Mouse (Mus musculus): ENCODE data around the gene Etnk2. TPM values are rescaled to one million over a fixed set of nuclear protein-coding genes. Genes with fewer than 3 reads are reported as not detected.

Gene Etnk2
- polyA plus RNA-seq, 1 experiment from 2014 or later, result 39.5 TPM

GRCm38 (mm10) chr1:133366951-133367605 lies 3.7 kb downstream of the Etnk2 start:
- Histone ChIP-seq H3K4me1 (ENCODE audit: insufficient read depth) (peaks cover 25% of the 10 kb centered on the region), H3K9ac (replicated peaks) (0 out of 2 replicates have a peak overlapping the region, but pooled peaks have one; percentile 26), H3K4me2 (ENCODE audit: low read depth, low read length) (peak overlapping the region; percentile 76), H3K4me3 (ENCODE audit: low read depth, low read length) (no peak overlapping the region), H3K27me3 (ENCODE audit: insufficient read depth, low read length) (peaks cover 20% of the 10 kb centered on the region; the same call in 1 of the 2 replicates), H3K36me3 (replicated peaks; ENCODE audit: insufficient read depth, low read length) (no peaks in the 10 kb centered on the region), H3K27ac (ENCODE audit: low read depth) (peak overlapping the region; percentile 60), H3K9me3 (ENCODE audit: low read length) (no peaks in the 10 kb centered on the region)
- DNase-seq (no peak), ATAC-seq (peak; percentile 5; the same call in 1 of the 2 replicates)
- TF ChIP-seq EP300 (IDR thresholded peaks at IDR 0.05; ENCODE audit: low read depth) (no peak), CTCF (IDR thresholded peaks at IDR 0.05; ENCODE audit: low read depth) (no peak)
- WGBS (ENCODE audit: insufficient replicate concordance), result 39% methylated on average over 10 of the region's 10 CpGs

DNA sequence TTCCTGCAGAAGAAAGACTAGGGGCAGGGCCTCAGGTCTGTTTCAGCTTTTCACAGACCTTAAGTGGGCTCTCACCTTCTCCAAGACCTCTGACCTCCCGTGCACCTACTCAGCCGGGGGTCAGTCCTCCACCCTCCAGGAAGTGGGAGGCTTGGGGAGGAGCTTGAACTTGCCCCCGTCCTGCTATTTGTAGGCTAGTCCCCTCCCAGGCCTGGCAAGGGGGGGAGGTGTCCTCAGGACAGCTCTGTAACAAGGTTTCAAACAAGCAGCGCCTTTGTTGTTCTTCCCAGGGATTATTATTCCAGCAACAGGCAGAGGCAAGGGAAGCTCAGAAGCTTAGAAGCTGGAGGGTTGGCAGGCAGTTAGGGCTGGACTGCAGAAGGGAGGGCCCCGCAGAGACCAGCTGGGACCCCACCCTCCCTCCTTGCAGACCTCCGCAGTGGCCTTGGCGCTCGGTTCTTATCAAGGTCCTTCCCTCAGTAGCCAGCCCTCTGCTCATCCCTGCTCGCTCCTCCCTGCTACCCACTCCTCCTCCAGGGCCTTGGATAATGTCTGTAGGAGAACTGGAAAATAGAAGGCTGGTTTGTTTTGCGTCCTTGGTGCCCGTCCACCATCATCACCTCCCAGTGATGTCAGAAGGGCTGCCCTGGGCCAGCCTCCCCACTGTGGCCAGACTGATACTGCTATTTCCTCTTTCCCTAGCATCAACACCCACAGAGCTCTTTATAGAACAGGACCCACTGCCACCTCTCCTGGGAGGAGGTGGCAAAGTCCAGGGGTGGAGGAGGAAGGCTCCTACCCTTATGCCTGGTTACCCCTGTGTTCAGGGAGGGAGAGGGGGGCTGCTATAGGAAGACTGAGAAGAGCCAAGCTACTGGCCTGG lies 4.5 kb downstream of the Etnk2 start:
- Histone ChIP-seq H3K4me1 (ENCODE audit: insufficient read depth) (peaks cover 27% of the 10 kb centered on the region), H3K4me2 (ENCODE audit: low read depth, low read length) (peak overlapping the region; percentile 76), H3K27ac (ENCODE audit: low read depth) (peak overlapping the region; percentile 60), H3K27me3 (ENCODE audit: insufficient read depth, low read length) (peaks cover 20% of the 10 kb centered on the region; the same call in 1 of the 2 replicates), H3K9ac (replicated peaks) (peak overlapping the region; percentile 16; the same call in 1 of the 2 replicates), H3K4me3 (ENCODE audit: low read depth, low read length) (no peak overlapping the region), H3K9me3 (ENCODE audit: low read length) (no peaks in the 10 kb centered on the region), H3K36me3 (replicated peaks; ENCODE audit: insufficient read depth, low read length) (no peaks in the 10 kb centered on the region)
- no peak for TF ChIP-seq CTCF (IDR thresholded peaks at IDR 0.05; ENCODE audit: low read depth)
- TF ChIP-seq EP300 (IDR thresholded peaks at IDR 0.05; ENCODE audit: low read depth), result no peak
- 13% methylated on average over 11 of the region's 11 CpGs for WGBS (ENCODE audit: insufficient replicate concordance)
- no peak for DNase-seq
- no peak for ATAC-seq

DNA sequence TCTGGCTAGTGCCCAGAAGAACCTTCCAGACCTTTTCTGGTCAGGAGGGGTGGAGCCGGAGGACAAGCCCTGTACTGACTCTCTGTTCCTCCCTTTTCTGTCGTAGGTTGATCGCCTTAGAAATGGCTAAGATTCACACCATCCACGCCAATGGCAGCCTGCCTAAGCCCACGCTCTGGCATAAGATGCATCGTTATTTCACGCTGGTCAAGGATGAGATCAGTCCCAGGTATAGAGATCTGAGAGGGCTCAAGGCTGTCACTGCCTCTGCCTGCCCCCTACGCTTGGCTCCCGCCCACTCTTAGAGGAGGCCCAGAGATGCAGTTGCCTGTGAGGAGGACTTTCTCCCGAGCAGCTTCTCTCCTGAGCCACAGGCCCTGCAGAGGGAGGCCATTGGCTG lies 5.3 kb downstream of the Etnk2 start:
- WGBS (ENCODE audit: insufficient replicate concordance), result 69% methylated on average over 10 of the region's 10 CpGs
- Histone ChIP-seq H3K9ac (replicated peaks) (no peak overlapping the region), H3K4me3 (ENCODE audit: low read depth, low read length) (no peak overlapping the region), H3K9me3 (ENCODE audit: low read length) (no peaks in the 10 kb centered on the region), H3K4me1 (ENCODE audit: insufficient read depth) (peaks cover 23% of the 10 kb centered on the region), H3K27ac (ENCODE audit: low read depth) (no peak overlapping the region), H3K4me2 (ENCODE audit: low read depth, low read length) (no peak overlapping the region), H3K27me3 (ENCODE audit: insufficient read depth, low read length) (0 out of 2 replicates have a peak, but pooled peaks cover 15% of the 10 kb centered on the region), H3K36me3 (replicated peaks; ENCODE audit: insufficient read depth, low read length) (no peaks in the 10 kb centered on the region)
- ATAC-seq, result no peak
- TF ChIP-seq CTCF (IDR thresholded peaks at IDR 0.05; ENCODE audit: low read depth), result no peak
- TF ChIP-seq EP300 (IDR thresholded peaks at IDR 0.05; ENCODE audit: low read depth), result no peak
- no peak for DNase-seq

DNA sequence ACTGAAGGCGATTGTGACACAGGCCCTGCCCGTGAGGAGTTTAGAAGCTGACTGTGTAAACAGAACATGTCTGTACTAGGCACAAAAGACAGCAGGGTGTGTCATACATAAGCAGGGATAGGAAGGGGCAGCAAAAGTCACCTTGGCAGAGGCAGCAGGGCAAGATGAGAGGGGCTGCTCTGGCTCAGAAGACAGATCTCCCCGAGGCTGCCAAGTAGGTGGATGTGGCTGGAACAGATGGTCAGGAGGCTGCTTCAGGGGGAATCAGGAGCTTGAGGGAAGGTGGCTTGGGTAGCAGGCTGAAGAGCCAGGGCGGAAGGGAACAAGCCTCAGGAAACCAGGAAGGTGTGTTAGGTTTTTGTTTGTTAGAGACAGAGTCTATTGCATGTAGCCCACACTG lies 7.0 kb downstream of the Etnk2 start:
- H3K27me3 ChIP-seq (ENCODE audit: insufficient read depth, low read length), result 0 out of 2 replicates have a peak, but pooled peaks cover 1% of the 10 kb centered on the region
- no peak for ATAC-seq
- no peak overlapping the region for H3K4me3 ChIP-seq (ENCODE audit: low read depth, low read length)
- H3K4me1 ChIP-seq (ENCODE audit: insufficient read depth), result peaks cover 23% of the 10 kb centered on the region
- no peaks in the 10 kb centered on the region for H3K36me3 ChIP-seq (replicated peaks; ENCODE audit: insufficient read depth, low read length)
- DNase-seq, result no peak
- TF ChIP-seq EP300 (IDR thresholded peaks at IDR 0.05; ENCODE audit: low read depth) (no peak), CTCF (IDR thresholded peaks at IDR 0.05; ENCODE audit: low read depth) (no peak)
- whole genome bisulfite sequencing (ENCODE audit: insufficient replicate concordance), result 58% methylated on average over 4 of the region's 4 CpGs
- no peak overlapping the region for H3K9ac ChIP-seq (replicated peaks)
- no peak overlapping the region for H3K4me2 ChIP-seq (ENCODE audit: low read depth, low read length)
- no peaks in the 10 kb centered on the region for H3K9me3 ChIP-seq (ENCODE audit: low read length)
- H3K27ac ChIP-seq (ENCODE audit: low read depth), result peak overlapping the region; percentile 96; the same call in 1 of the 2 replicates

- Histone ChIP-seq H3K4me1 (ENCODE audit: insufficient read depth) (peaks cover 26% of the 10 kb centered on the region), H3K4me2 (ENCODE audit: low read depth, low read length) (no peak overlapping the region), H3K27ac (ENCODE audit: low read depth) (peak overlapping the region; percentile 96), H3K9me3 (ENCODE audit: low read length) (no peaks in the 10 kb centered on the region), H3K27me3 (ENCODE audit: insufficient read depth, low read length) (no peaks in the 10 kb centered on the region), H3K4me3 (ENCODE audit: low read depth, low read length) (no peak overlapping the region), H3K36me3 (replicated peaks; ENCODE audit: insufficient read depth, low read length) (no peaks in the 10 kb centered on the region), H3K9ac (replicated peaks) (0 out of 2 replicates have a peak overlapping the region, but pooled peaks have one; percentile 21)
- ATAC-seq (no peak), DNase-seq (no peak)
- WGBS (ENCODE audit: insufficient replicate concordance), result 54% methylated on average over 6 of the region's 6 CpGs
- no peak for TF ChIP-seq CTCF (IDR thresholded peaks at IDR 0.05; ENCODE audit: low read depth)
- TF ChIP-seq EP300 (IDR thresholded peaks at IDR 0.05; ENCODE audit: low read depth), result no peak
Observed at GRCm38 (mm10) chr1:133371431-133371830, 8.1 kb downstream of the Etnk2 start.

DNA sequence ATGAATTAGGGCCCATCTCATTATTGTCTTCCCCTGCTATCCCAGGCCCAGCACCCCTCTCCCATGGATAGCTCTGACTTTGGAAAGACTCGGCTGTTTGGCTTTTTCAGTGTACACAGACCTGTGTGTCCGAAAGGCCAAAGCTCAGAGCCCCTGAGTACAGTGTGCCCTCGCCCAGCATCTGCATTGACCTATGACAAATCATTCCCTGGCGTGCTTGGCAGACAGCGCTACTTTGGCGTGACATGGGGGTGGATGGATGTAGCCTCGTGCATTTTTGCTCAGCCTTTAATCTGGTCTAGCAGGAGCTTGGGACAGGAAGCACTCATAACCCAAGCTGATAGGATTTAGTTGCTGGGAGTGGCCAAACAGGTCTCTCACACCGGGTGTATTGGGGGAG lies 8.7 kb downstream of the Etnk2 start:
- ATAC-seq, result peak; percentile 81
- H3K27ac ChIP-seq (ENCODE audit: low read depth), result peak overlapping the region; percentile 96
- H3K9ac ChIP-seq (replicated peaks), result no peak overlapping the region
- H3K4me2 ChIP-seq (ENCODE audit: low read depth, low read length), result no peak overlapping the region
- TF ChIP-seq EP300 (IDR thresholded peaks at IDR 0.05; ENCODE audit: low read depth) (peak; percentile 65), CTCF (IDR thresholded peaks at IDR 0.05; ENCODE audit: low read depth) (no peak)
- H3K27me3 ChIP-seq (ENCODE audit: insufficient read depth, low read length), result no peaks in the 10 kb centered on the region
- H3K36me3 ChIP-seq (replicated peaks; ENCODE audit: insufficient read depth, low read length), result peaks cover 2% of the 10 kb centered on the region; the same call in 1 of the 2 replicates
- peak; percentile 72 for DNase-seq
- WGBS (ENCODE audit: insufficient replicate concordance), result 41% methylated on average over 8 of the region's 8 CpGs
- H3K9me3 ChIP-seq (ENCODE audit: low read length), result no peaks in the 10 kb centered on the region
- H3K4me1 ChIP-seq (ENCODE audit: insufficient read depth), result peaks cover 25% of the 10 kb centered on the region
- no peak overlapping the region for H3K4me3 ChIP-seq (ENCODE audit: low read depth, low read length)
